Mouse (Mus musculus): ENCODE measurements around the gene Ehd2. TPM values are rescaled to one million over a fixed set of nuclear protein-coding genes. Genes with fewer than 3 reads are reported as not detected.

The Ehd2 gene
- polyA plus RNA-seq, 1 experiment from 2014 or later = 5.1 TPM

GRCm38 (mm10) chr7:15910521-15910920 lies 56.8 kb downstream of the Ehd2 start:
- DNase-seq (ENCODE audit: low spot score) = no peak

- no peak for DNase-seq (ENCODE audit: low spot score)
These were observed 59.3 kb downstream of the Ehd2 start for GRCm38 (mm10) chr7:15907971-15908590.

- DNase-seq (ENCODE audit: low spot score) = no peak
These were observed 60.8 kb downstream of the Ehd2 start for GRCm38 (mm10) chr7:15906602-15907001.

DNA sequence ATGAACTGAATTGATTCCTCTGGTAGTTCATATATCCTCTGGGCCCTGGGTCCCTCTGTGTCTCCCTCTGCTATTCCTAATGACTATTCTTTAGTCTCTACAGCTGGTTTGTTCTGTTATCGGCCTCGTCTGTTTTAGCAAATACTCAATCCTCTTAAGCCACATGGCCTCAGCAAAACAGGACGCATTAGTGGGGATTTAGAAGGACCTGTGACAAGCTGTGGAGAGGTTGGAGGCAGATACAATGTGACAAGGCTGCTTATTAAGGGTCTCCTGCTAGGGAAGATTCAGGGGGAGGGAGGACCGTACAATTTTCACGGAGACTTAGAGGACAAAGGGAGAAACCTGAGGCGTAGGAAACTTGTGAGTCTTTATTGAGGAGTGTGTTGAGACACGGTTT lies 61.5 kb downstream of the Ehd2 start:
- no peak for DNase-seq (ENCODE audit: low spot score)

DNA sequence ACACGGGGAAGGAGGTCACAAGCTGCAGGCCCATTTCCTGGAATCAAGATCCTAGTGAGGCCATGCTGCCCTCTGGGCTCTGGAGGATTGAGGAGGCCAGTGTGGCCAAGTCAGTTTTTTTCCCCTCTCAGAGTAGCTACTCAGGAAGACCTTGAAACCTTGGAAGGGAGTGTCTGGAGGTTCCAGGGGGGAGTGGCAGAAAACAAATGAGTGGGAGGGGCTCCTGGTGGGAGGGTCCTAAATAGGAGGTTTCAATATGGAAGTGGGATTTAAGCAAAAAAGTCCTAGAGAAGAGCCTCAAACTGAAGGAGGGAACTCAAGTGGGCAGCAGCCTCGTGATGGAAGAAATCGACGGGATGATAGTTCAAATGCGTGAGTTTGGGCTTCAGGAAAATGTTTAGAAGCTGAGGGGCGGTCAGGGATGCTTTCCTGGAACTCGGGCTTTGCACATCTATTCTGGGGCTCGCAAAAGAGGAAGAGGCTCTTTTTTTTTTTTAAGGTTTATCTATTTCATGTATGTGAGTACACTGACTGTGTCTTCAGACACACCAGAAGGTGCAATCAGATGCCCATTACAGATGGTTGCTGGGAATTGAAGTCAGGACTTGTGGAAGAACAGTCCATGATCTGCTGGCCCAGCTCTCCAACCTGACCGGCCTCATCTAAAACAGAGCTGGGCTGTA lies 65.9 kb downstream of the Ehd2 start:
- DNase-seq (ENCODE audit: low spot score) = no peak

Other genes with a start within 250 kb of the Ehd2 start
- not detected in 2 replicates for gene Obox5, start 217.4 kb downstream of the Ehd2 start, polyA plus RNA-seq (2015; fragmentation: Nextera tagmentation; extraction: Ambion mirVana)
- gene Obox6, start 127.9 kb downstream of the Ehd2 start, polyA plus RNA-seq (2015; fragmentation: Nextera tagmentation; extraction: Ambion mirVana) = not detected in 2 replicates
- not detected in 2 replicates for gene Crx, start 87.6 kb downstream of the Ehd2 start, polyA plus RNA-seq (2015; fragmentation: Nextera tagmentation; extraction: Ambion mirVana)
- not detected in 2 replicates for gene Crxos, start 85.0 kb downstream of the Ehd2 start, polyA plus RNA-seq (2015; fragmentation: Nextera tagmentation; extraction: Ambion mirVana)
- gene Selenow, start 45.2 kb downstream of the Ehd2 start, polyA plus RNA-seq (2015; fragmentation: Nextera tagmentation; extraction: Ambion mirVana) = 550 and 586 TPM in 2 replicates
- 273 and 293 TPM in 2 replicates for gene Nop53, start 21.5 kb downstream of the Ehd2 start, polyA plus RNA-seq (2015; fragmentation: Nextera tagmentation; extraction: Ambion mirVana)
- 2.9 and 4.9 TPM in 2 replicates for gene Bicra, start 80.4 kb upstream of the Ehd2 start, polyA plus RNA-seq (2015; fragmentation: Nextera tagmentation; extraction: Ambion mirVana)
- 0.13 and 0.36 TPM in 2 replicates for gene Zfp541, start 94.2 kb upstream of the Ehd2 start, polyA plus RNA-seq (2015; fragmentation: Nextera tagmentation; extraction: Ambion mirVana)
- 152 and 172 TPM in 2 replicates for gene Napa, start 130.9 kb upstream of the Ehd2 start, polyA plus RNA-seq (2015; fragmentation: Nextera tagmentation; extraction: Ambion mirVana)
- gene Kptn, start 152.3 kb upstream of the Ehd2 start, polyA plus RNA-seq (2015; fragmentation: Nextera tagmentation; extraction: Ambion mirVana) = 15.9 and 18.5 TPM in 2 replicates
- gene Slc8a2, start 162.3 kb upstream of the Ehd2 start, polyA plus RNA-seq (2015; fragmentation: Nextera tagmentation; extraction: Ambion mirVana) = 0.03 and 0.04 TPM in 2 replicates
- 20.7 and 21.1 TPM in 2 replicates for gene Meis3, start 207.5 kb upstream of the Ehd2 start, polyA plus RNA-seq (2015; fragmentation: Nextera tagmentation; extraction: Ambion mirVana)